Mouse (Mus musculus) MEL (cell line): Measurements from ENCODE around the gene Thsd4. TPM values are rescaled to one million over a fixed set of nuclear protein-coding genes. Genes with fewer than 3 reads are reported as not detected.

Source experiments
- DNase-seq: peaks from one replicate; pipeline ENCODE4 v3.0.0; 2011; ENCODE audit warnings: low read depth, low spot score
- H3K27ac ChIP-seq: 2 replicates; pipeline ENCODE4 v1.5.1; 2012; ENCODE audit warnings: low read depth, mild to moderate bottlenecking, control low read depth, low read length, moderate library complexity; ENCODE audit not compliant: control insufficient read depth
- H3K27me3 ChIP-seq, 2 experiments: fragments of 150-350 bp in 1 of 2; sonication (generic) in 1 of 2; 2 replicates each; pipeline ENCODE4 v1.6.1; 2012; ENCODE audit warnings: low read length in 2 of 2, mild to moderate bottlenecking in 2 of 2, improper control_type of control experiment in 1 of 2, moderate library complexity in 1 of 2; ENCODE audit not compliant: insufficient read depth in 2 of 2, control insufficient read depth in 1 of 2
- H3K36me3 ChIP-seq, 2 experiments: 2 replicates each; pipeline ENCODE4 v1.6.1; 2012 to 2014; ENCODE audit warnings: low read length in 2 of 2, improper control_type of control experiment in 1 of 2, inconsistent platforms in 1 of 2, mild to moderate bottlenecking in 1 of 2; ENCODE audit not compliant: insufficient read depth in 2 of 2, control insufficient read depth in 1 of 2
- H3K4me1 ChIP-seq, 2 experiments: fragments of 150-350 bp in 1 of 2; sonication (generic) in 1 of 2; 2 replicates each; pipeline ENCODE4 v1.6.1; 2012; ENCODE audit warnings: low read length in 2 of 2, improper control_type of control experiment in 1 of 2, mild to moderate bottlenecking in 1 of 2; ENCODE audit not compliant: insufficient read depth in 2 of 2, control insufficient read depth in 1 of 2
- H3K4me3 ChIP-seq, 2 experiments: fragments of 150-350 bp in 1 of 2; sonication (generic) in 1 of 2; 2 replicates each; pipeline ENCODE4 v1.5.1; 2012; ENCODE audit warnings: low read depth in 2 of 2, low read length in 2 of 2, mild to moderate bottlenecking in 2 of 2, moderate library complexity in 2 of 2, control low read depth in 1 of 2, improper control_type of control experiment in 1 of 2; ENCODE audit not compliant: control insufficient read depth in 1 of 2, insufficient read depth in 1 of 2
- H3K79me2 ChIP-seq: 2 replicates; pipeline ENCODE4 v1.6.1; 2012; ENCODE audit warnings: mild to moderate bottlenecking, low read length, moderate library complexity; ENCODE audit not compliant: control insufficient read depth, poor library complexity, insufficient read depth
- H3K9ac ChIP-seq: 2 replicates; pipeline ENCODE4 v1.6.1; 2012; ENCODE audit warnings: low read depth, mild to moderate bottlenecking, control low read depth, low read length, moderate library complexity; ENCODE audit not compliant: control insufficient read depth, poor library complexity, severe bottlenecking
- H3K9me3 ChIP-seq: fragments of 150-350 bp; sonication (generic); replicated peaks from 2 replicates; pipeline ENCODE4 v1.6.1; 2012; ENCODE audit warnings: mild to moderate bottlenecking, low read length, improper control_type of control experiment, moderate library complexity; ENCODE audit not compliant: insufficient read depth
- CHD1 ChIP-seq: IDR thresholded peaks from 2 replicates; pipeline ENCODE4 v1.6.1; 2012; ENCODE audit warnings: low read depth, mild to moderate bottlenecking, inconsistent platforms, low read length, improper control_type of control experiment
- CHD2 ChIP-seq: IDR thresholded peaks from 2 replicates; pipeline ENCODE4 v1.6.1; 2011; ENCODE audit warnings: low read length, improper control_type of control experiment
- CTCF ChIP-seq, 3 experiments: IDR thresholded peaks in 2 of 3; conservative IDR thresholded peaks in 1 of 3; 2 replicates each; pipeline ENCODE4 v1.5.1; 2011 to 2012; ENCODE audit warnings: low read length in 3 of 3, low read depth in 2 of 3, mild to moderate bottlenecking in 2 of 3, improper control_type of control experiment in 1 of 3, inconsistent platforms in 1 of 3, mixed read lengths in 1 of 3, moderate library complexity in 1 of 3; ENCODE audit not compliant: control insufficient read depth in 1 of 3, insufficient read depth in 1 of 3, poor library complexity in 1 of 3, severe bottlenecking in 1 of 3
- ELF1 ChIP-seq: IDR thresholded peaks from 2 replicates; pipeline ENCODE4 v1.6.1; 2014; ENCODE audit warnings: low read depth, mild to moderate bottlenecking, inconsistent platforms, low read length, improper control_type of control experiment, moderate library complexity
- EP300 ChIP-seq, 2 experiments: IDR thresholded peaks; 2 replicates each; pipeline ENCODE4 v1.6.1; 2011; ENCODE audit warnings: improper control_type of control experiment in 2 of 2, low read length in 2 of 2, low read depth in 1 of 2, mild to moderate bottlenecking in 1 of 2
- ETS1 ChIP-seq: IDR thresholded peaks from 2 replicates; pipeline ENCODE4 v1.6.1; 2012; ENCODE audit warnings: low read depth, mild to moderate bottlenecking, inconsistent platforms, low read length, improper control_type of control experiment, moderate library complexity
- GABPA ChIP-seq: IDR thresholded peaks from 2 replicates; pipeline ENCODE4 v1.6.1; 2012; ENCODE audit warnings: low read depth, mild to moderate bottlenecking, inconsistent platforms, low read length, improper control_type of control experiment, moderate library complexity
- HCFC1 ChIP-seq: IDR thresholded peaks from 2 replicates; pipeline ENCODE4 v1.6.1; 2012; ENCODE audit warnings: low read depth, mild to moderate bottlenecking, inconsistent platforms, low read length, improper control_type of control experiment, moderate library complexity
- JUND ChIP-seq: IDR thresholded peaks from 2 replicates; pipeline ENCODE4 v1.6.1; 2011; ENCODE audit warnings: low read depth, mild to moderate bottlenecking, improper control_type of control experiment, low read length
- KAT2A ChIP-seq: conservative IDR thresholded peaks from 2 replicates; pipeline ENCODE4 v1.6.1; 2012; ENCODE audit warnings: low read depth, low read length, improper control_type of control experiment, inconsistent platforms
- MAFK ChIP-seq: IDR thresholded peaks from 2 replicates; pipeline ENCODE4 v1.6.1; 2011; ENCODE audit warnings: low read depth, mild to moderate bottlenecking, low read length, improper control_type of control experiment, borderline replicate concordance
- MAX ChIP-seq: IDR thresholded peaks from 2 replicates; pipeline ENCODE4 v1.6.1; 2011; ENCODE audit warnings: low read length, improper control_type of control experiment
- MXI1 ChIP-seq: IDR thresholded peaks from 2 replicates; pipeline ENCODE4 v1.6.1; 2011; ENCODE audit warnings: mild to moderate bottlenecking, low read depth, low read length, improper control_type of control experiment
- NELFE ChIP-seq: IDR thresholded peaks from 2 replicates; pipeline ENCODE4 v1.6.1; 2011; ENCODE audit warnings: low read depth, low read length, improper control_type of control experiment
- NRF1 ChIP-seq: IDR thresholded peaks from 2 replicates; pipeline ENCODE4 v1.6.1; 2014; ENCODE audit warnings: low read depth, mild to moderate bottlenecking, inconsistent platforms, low read length, improper control_type of control experiment, moderate library complexity; ENCODE audit not compliant: poor library complexity, insufficient read depth, severe bottlenecking
- TAL1 ChIP-seq: IDR thresholded peaks from 2 replicates; pipeline ENCODE4 v1.6.1; 2012; ENCODE audit warnings: mild to moderate bottlenecking, inconsistent platforms, low read length, moderate library complexity, mixed read lengths
- TBP ChIP-seq: IDR thresholded peaks from 2 replicates; pipeline ENCODE4 v1.8.0; 2011; ENCODE audit warnings: low read depth, low read length, improper control_type of control experiment
- TCF12 ChIP-seq: IDR thresholded peaks from 2 replicates; pipeline ENCODE4 v1.6.1; 2014; ENCODE audit warnings: low read depth, mild to moderate bottlenecking, inconsistent platforms, low read length, improper control_type of control experiment, moderate library complexity
- ZMIZ1 ChIP-seq: IDR thresholded peaks from 2 replicates; pipeline ENCODE4 v1.6.1; 2012; ENCODE audit warnings: low read depth, mild to moderate bottlenecking, inconsistent platforms, low read length, improper control_type of control experiment, moderate library complexity
- polyA plus RNA-seq, 2 experiments: library from polyadenylated mRNA; stranded (reverse) in 1 of 2; unstranded in 1 of 2; fragments of >175 nt in 1 of 2; fragments of >200 nt in 1 of 2; gene quantifications; 2 replicates each; pipeline versions ENCODE4 v1.2.1 to v1.2.4; 2012; ENCODE audit warnings: low replicate concordance in 2 of 2, low read depth in 1 of 2; ENCODE audit not compliant: insufficient read length in 2 of 2, insufficient read depth in 1 of 2, missing spikeins in 1 of 2
- total RNA-seq: library from RNA; depleted of rRNA; stranded (reverse); fragments of 300-350 nt; gene quantifications from 2 replicates; pipeline ENCODE4 v1.2.3, GENCODE M21; 2012

Thsd4 gene
- total and polyA plus RNA-seq, 3 experiments: 0.08 TPM; not detected in 1

DNA sequence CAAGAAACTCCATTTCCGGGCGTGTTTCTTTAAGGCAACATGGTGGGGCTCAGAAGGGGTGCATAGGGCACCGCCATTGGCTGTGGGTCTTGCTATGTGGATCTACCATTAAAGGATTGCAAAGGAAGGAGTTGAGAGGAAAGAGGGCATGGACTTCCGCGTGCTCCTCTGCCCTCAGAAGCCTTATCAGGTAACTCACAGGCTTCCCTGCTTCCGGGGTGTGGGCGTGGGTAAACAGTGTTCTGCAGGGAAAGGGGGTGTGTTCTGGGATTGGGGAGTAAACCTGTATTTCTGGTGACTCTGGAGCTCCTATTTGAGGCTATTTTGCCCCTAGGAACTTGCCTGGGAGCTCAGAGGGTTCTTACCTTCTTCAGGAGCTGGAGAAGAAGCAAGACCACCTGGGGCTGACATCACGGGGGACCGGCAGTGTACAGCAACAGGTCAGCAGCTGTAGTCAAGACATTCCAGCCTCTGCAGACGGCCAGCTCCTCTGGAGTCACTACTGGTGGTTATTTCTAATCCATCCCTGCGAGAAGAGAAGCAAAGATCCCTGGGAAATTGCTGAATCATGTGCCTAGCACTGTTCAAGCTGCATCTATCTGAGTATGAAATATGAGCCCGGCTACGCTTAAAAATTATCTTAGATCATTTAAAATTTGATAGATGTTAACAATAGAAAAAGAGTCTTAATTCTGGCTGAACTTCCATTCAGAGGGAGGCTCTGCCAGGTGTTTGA is 23.7 kb upstream of the Thsd4 start (continued):
- TF ChIP-seq MXI1 (peak; percentile 69; the same call in 1 of the 2 replicates), KAT2A (no peak), CHD1 (no peak)

DNA sequence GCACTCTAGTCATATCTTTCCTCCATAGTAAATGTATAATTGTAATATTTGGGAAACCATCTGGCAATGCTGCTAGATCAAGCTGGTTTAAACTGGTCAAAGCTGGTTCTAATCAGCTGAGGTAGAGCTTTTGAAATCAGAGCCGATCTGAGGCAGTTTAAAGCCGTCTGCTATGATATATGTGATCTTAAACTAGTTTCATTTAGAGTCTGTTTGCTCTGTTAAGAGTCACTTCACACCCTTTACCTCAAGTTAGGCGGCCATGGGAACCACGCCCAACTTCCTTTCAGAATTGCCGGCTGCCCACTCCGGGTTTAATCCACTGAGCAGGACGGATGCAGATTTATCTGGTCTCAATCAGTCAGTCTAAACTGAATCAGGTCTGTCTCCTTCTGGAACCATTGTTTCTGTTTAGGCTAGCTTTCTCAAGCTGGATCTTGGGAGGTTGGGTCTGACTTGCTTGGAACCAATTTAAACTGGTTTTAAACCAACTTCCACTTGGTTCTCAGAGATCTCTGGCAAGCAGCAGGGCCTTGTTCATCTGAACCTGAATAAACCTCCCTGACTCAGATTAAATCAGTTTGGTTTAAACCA is 21.7 kb upstream of the Thsd4 start:
- Histone ChIP-seq H3K27ac (no peak overlapping the region), H3K79me2 (no peaks in the 10 kb centered on the region), H3K4me3 (no peak overlapping the region), H3K9ac (no peak overlapping the region), H3K27me3 (no peaks in the 10 kb centered on the region; a peak in 1 of 4 replicates), H3K36me3 (peaks cover 0 to 17% of the 10 kb centered on the region in 2 experiments; a peak in 2 of 4 replicates), H3K4me1 (peaks cover 3 to 25% of the 10 kb centered on the region in 2 experiments), H3K9me3 (no peaks in the 10 kb centered on the region)
- no peak for DNase-seq
- TF ChIP-seq ZMIZ1 (no peak), TCF12 (no peak), GABPA (no peak), TBP (no peak), ETS1 (no peak), CTCF (IDR thresholded peaks at IDR 0.05 in 2 of 3, conservative IDR thresholded peaks at IDR 0.05 in 1 of 3; ENCODE audit: control insufficient read depth in 1 of 3, insufficient read depth in 1 of 3, low read depth in 2 of 3, low read length in 3 of 3, poor library complexity in 1 of 3, severe bottlenecking in 1 of 3) (no peak), NELFE (no peak), CHD1 (no peak), EP300 (IDR thresholded peaks at IDR 0.05; ENCODE audit: low read depth in 1 of 2, low read length in 2 of 2) (no peak), MAFK (no peak), TAL1 (no peak), MAX (no peak), MXI1 (no peak), CHD2 (no peak), JUND (no peak), HCFC1 (no peak), ELF1 (no peak)

- H3K27me3 ChIP-seq: no peaks in the 10 kb centered on the region; a peak in 1 of 4 replicates
- no peak overlapping the region for H3K27ac ChIP-seq
- TF ChIP-seq NRF1: no peak
- TF ChIP-seq, all 39 proteins: peak for 0
- Histone ChIP-seq H3K79me2 (no peaks in the 10 kb centered on the region), H3K9me3 (no peaks in the 10 kb centered on the region), H3K36me3 (no peaks in the 10 kb centered on the region), H3K4me1 (no peaks in the 10 kb centered on the region), H3K4me3 (no peak overlapping the region), H3K9ac (no peak overlapping the region)
- DNase-seq: no peak
Measured at GRCm38 (mm10) chr9:60530310-60530709, 8.5 kb upstream of the Thsd4 start.
